Mouse (Mus musculus): ENCODE data around the gene Dab2. TPM values are rescaled to one million over a fixed set of nuclear protein-coding genes. Genes with fewer than 3 reads are reported as not detected.
A peak's percentile ranks its signal among the peaks of the same experiment; 100 is the strongest.

Dab2 gene
- polyA plus RNA-seq, 1 experiment, result 21.4 TPM

GRCm38 (mm10) chr15:6376001-6376400 is 76.4 kb downstream of the Dab2 start:
- H3K9me3 ChIP-seq (replicated peaks; ENCODE audit: control insufficient read depth, insufficient read depth, low read length, poor library complexity, severe bottlenecking), result no peaks in the 10 kb centered on the region
- no peaks in the 10 kb centered on the region for H3K36me3 ChIP-seq (ENCODE audit: control insufficient read depth, insufficient read depth, low read length, poor library complexity, severe bottlenecking)
- no peak overlapping the region for H3K9ac ChIP-seq (ENCODE audit: low read depth, poor library complexity, severe bottlenecking)
- H3K27me3 ChIP-seq (ENCODE audit: control insufficient read depth, insufficient read depth, low read length, poor library complexity, severe bottlenecking), result no peaks in the 10 kb centered on the region; the same call in 1 of the 2 replicates
- TF ChIP-seq CTCF (IDR thresholded peaks at IDR 0.05; ENCODE audit: low read depth, low read length) (no peak), POLR2A (IDR thresholded peaks at IDR 0.05; ENCODE audit: insufficient read depth, low read length) (no peak), EP300 (IDR thresholded peaks at IDR 0.05; ENCODE audit: insufficient read depth, low read depth, low read length) (no peak)
- H3K4me3 ChIP-seq (ENCODE audit: low read depth, low read length), result no peak overlapping the region
- no peak overlapping the region for H3K27ac ChIP-seq (ENCODE audit: insufficient read depth, low read length)
- peaks cover 2% of the 10 kb centered on the region for H3K4me1 ChIP-seq (ENCODE audit: control insufficient read depth, insufficient read depth, low read length)

- no peaks in the 10 kb centered on the region; the same call in 1 of the 2 replicates for H3K27me3 ChIP-seq (ENCODE audit: control insufficient read depth, insufficient read depth, low read length, poor library complexity, severe bottlenecking)
- no peaks in the 10 kb centered on the region for H3K36me3 ChIP-seq (ENCODE audit: control insufficient read depth, insufficient read depth, low read length, poor library complexity, severe bottlenecking)
- TF ChIP-seq POLR2A (IDR thresholded peaks at IDR 0.05; ENCODE audit: insufficient read depth, low read length) (no peak), CTCF (IDR thresholded peaks at IDR 0.05; ENCODE audit: low read depth, low read length) (no peak), EP300 (IDR thresholded peaks at IDR 0.05; ENCODE audit: insufficient read depth, low read depth, low read length) (no peak)
- no peak overlapping the region for H3K4me3 ChIP-seq (ENCODE audit: low read depth, low read length)
- no peaks in the 10 kb centered on the region for H3K9me3 ChIP-seq (replicated peaks; ENCODE audit: control insufficient read depth, insufficient read depth, low read length, poor library complexity, severe bottlenecking)
- H3K4me1 ChIP-seq (ENCODE audit: control insufficient read depth, insufficient read depth, low read length), result peaks cover 2% of the 10 kb centered on the region
- no peak overlapping the region for H3K27ac ChIP-seq (ENCODE audit: insufficient read depth, low read length)
- no peak overlapping the region for H3K9ac ChIP-seq (ENCODE audit: low read depth, poor library complexity, severe bottlenecking)
These were observed 77.2 kb downstream of the Dab2 start for GRCm38 (mm10) chr15:6376785-6377184.

- Histone ChIP-seq H3K4me3 (ENCODE audit: low read depth, low read length) (no peak overlapping the region), H3K27ac (ENCODE audit: insufficient read depth, low read length) (no peak overlapping the region), H3K27me3 (ENCODE audit: control insufficient read depth, insufficient read depth, low read length, poor library complexity, severe bottlenecking) (no peaks in the 10 kb centered on the region; the same call in 1 of the 2 replicates), H3K9ac (ENCODE audit: low read depth, poor library complexity, severe bottlenecking) (no peak overlapping the region), H3K36me3 (ENCODE audit: control insufficient read depth, insufficient read depth, low read length, poor library complexity, severe bottlenecking) (no peaks in the 10 kb centered on the region), H3K9me3 (replicated peaks; ENCODE audit: control insufficient read depth, insufficient read depth, low read length, poor library complexity, severe bottlenecking) (no peaks in the 10 kb centered on the region), H3K4me1 (ENCODE audit: control insufficient read depth, insufficient read depth, low read length) (no peaks in the 10 kb centered on the region)
- TF ChIP-seq CTCF (IDR thresholded peaks at IDR 0.05; ENCODE audit: low read depth, low read length) (no peak), POLR2A (IDR thresholded peaks at IDR 0.05; ENCODE audit: insufficient read depth, low read length) (no peak), EP300 (IDR thresholded peaks at IDR 0.05; ENCODE audit: insufficient read depth, low read depth, low read length) (no peak)
These were observed 84.4 kb downstream of the Dab2 start for GRCm38 (mm10) chr15:6384027-6384426.

- H3K4me1 ChIP-seq (ENCODE audit: control insufficient read depth, insufficient read depth, low read length), result no peaks in the 10 kb centered on the region
- H3K9me3 ChIP-seq (replicated peaks; ENCODE audit: control insufficient read depth, insufficient read depth, low read length, poor library complexity, severe bottlenecking), result no peaks in the 10 kb centered on the region
- H3K9ac ChIP-seq (ENCODE audit: low read depth, poor library complexity, severe bottlenecking), result no peak overlapping the region
- TF ChIP-seq POLR2A (IDR thresholded peaks at IDR 0.05; ENCODE audit: insufficient read depth, low read length) (no peak), CTCF (IDR thresholded peaks at IDR 0.05; ENCODE audit: low read depth, low read length) (no peak), EP300 (IDR thresholded peaks at IDR 0.05; ENCODE audit: insufficient read depth, low read depth, low read length) (no peak)
- H3K27me3 ChIP-seq (ENCODE audit: control insufficient read depth, insufficient read depth, low read length, poor library complexity, severe bottlenecking), result no peaks in the 10 kb centered on the region
- no peak overlapping the region for H3K27ac ChIP-seq (ENCODE audit: insufficient read depth, low read length)
- no peak overlapping the region for H3K4me3 ChIP-seq (ENCODE audit: low read depth, low read length)
- no peaks in the 10 kb centered on the region for H3K36me3 ChIP-seq (ENCODE audit: control insufficient read depth, insufficient read depth, low read length, poor library complexity, severe bottlenecking)
These were observed 85.7 kb downstream of the Dab2 start for GRCm38 (mm10) chr15:6385241-6385640.

- Histone ChIP-seq H3K4me1 (ENCODE audit: control insufficient read depth, insufficient read depth, low read length) (no peaks in the 10 kb centered on the region), H3K36me3 (ENCODE audit: control insufficient read depth, insufficient read depth, low read length, poor library complexity, severe bottlenecking) (no peaks in the 10 kb centered on the region), H3K27me3 (ENCODE audit: control insufficient read depth, insufficient read depth, low read length, poor library complexity, severe bottlenecking) (no peaks in the 10 kb centered on the region), H3K9me3 (replicated peaks; ENCODE audit: control insufficient read depth, insufficient read depth, low read length, poor library complexity, severe bottlenecking) (no peaks in the 10 kb centered on the region), H3K27ac (ENCODE audit: insufficient read depth, low read length) (no peak overlapping the region), H3K9ac (ENCODE audit: low read depth, poor library complexity, severe bottlenecking) (peak overlapping the region; percentile 7), H3K4me3 (ENCODE audit: low read depth, low read length) (peak overlapping the region; percentile 57)
- no peak for TF ChIP-seq POLR2A (IDR thresholded peaks at IDR 0.05; ENCODE audit: insufficient read depth, low read length)
- peak; percentile 21 for TF ChIP-seq CTCF (IDR thresholded peaks at IDR 0.05; ENCODE audit: low read depth, low read length)
- TF ChIP-seq EP300 (IDR thresholded peaks at IDR 0.05; ENCODE audit: insufficient read depth, low read depth, low read length), result 0 out of 2 replicates have a peak, but pooled peaks have one; percentile 13
These were observed 86.8 kb downstream of the Dab2 start for GRCm38 (mm10) chr15:6386159-6386951.

Data from ES-Bruce4 (cell line).